Mouse (Mus musculus) ES-Bruce4 (cell line): ENCODE measurements around the gene Tulp2. TPM values are rescaled to one million over a fixed set of nuclear protein-coding genes. Genes with fewer than 3 reads are reported as not detected.

Experiments used
- H3K27ac ChIP-seq: 2 replicates; pipeline ENCODE4 v1.5.1; 2012; ENCODE audit warnings: low read length, inconsistent platforms; ENCODE audit not compliant: insufficient read depth
- H3K27me3 ChIP-seq: 2 replicates; pipeline ENCODE4 v1.6.1; 2012; ENCODE audit warnings: mild to moderate bottlenecking, low read length, inconsistent platforms; ENCODE audit not compliant: control insufficient read depth, poor library complexity, insufficient read depth, severe bottlenecking
- H3K36me3 ChIP-seq: 2 replicates; pipeline ENCODE4 v1.6.1; 2012; ENCODE audit warnings: inconsistent platforms, mild to moderate bottlenecking, low read length, moderate library complexity; ENCODE audit not compliant: control insufficient read depth, poor library complexity, insufficient read depth, severe bottlenecking
- H3K4me1 ChIP-seq: one replicate; pipeline ENCODE4 v1.8.1; 2011; ENCODE audit warnings: low read length; ENCODE audit not compliant: control insufficient read depth, insufficient read depth
- H3K4me3 ChIP-seq: 2 replicates; pipeline ENCODE4 v1.5.1; 2011; ENCODE audit warnings: low read depth, mild to moderate bottlenecking, low read length
- H3K9ac ChIP-seq: 2 replicates; pipeline ENCODE4 v1.6.1; 2012; ENCODE audit warnings: low read depth, mild to moderate bottlenecking, inconsistent platforms; ENCODE audit not compliant: poor library complexity, severe bottlenecking
- H3K9me3 ChIP-seq: replicated peaks from 2 replicates; pipeline ENCODE4 v1.6.1; 2012; ENCODE audit warnings: mild to moderate bottlenecking, low read length, inconsistent platforms; ENCODE audit not compliant: control insufficient read depth, poor library complexity, insufficient read depth, severe bottlenecking
- CTCF ChIP-seq: IDR thresholded peaks from one replicate; pipeline ENCODE4 v1.8.1; 2011; ENCODE audit warnings: low read depth, low read length
- EP300 ChIP-seq: IDR thresholded peaks from 2 replicates; pipeline ENCODE4 v1.6.1; 2011; ENCODE audit warnings: low read depth, low read length; ENCODE audit not compliant: insufficient read depth
- POLR2A ChIP-seq: IDR thresholded peaks from one replicate; pipeline ENCODE4 v1.8.1; 2011; ENCODE audit warnings: low read length; ENCODE audit not compliant: insufficient read depth
- polyA plus RNA-seq: library from polyadenylated mRNA; stranded (reverse); fragments of >200 nt; gene quantifications from 2 replicates; pipeline ENCODE4 v1.2.4, GENCODE M21; 2011; ENCODE audit warnings: low read depth; ENCODE audit not compliant: missing spikeins, insufficient read depth, insufficient read length

Gene Tulp2
- polyA plus RNA-seq, 1 experiment: 1.3 TPM

DNA sequence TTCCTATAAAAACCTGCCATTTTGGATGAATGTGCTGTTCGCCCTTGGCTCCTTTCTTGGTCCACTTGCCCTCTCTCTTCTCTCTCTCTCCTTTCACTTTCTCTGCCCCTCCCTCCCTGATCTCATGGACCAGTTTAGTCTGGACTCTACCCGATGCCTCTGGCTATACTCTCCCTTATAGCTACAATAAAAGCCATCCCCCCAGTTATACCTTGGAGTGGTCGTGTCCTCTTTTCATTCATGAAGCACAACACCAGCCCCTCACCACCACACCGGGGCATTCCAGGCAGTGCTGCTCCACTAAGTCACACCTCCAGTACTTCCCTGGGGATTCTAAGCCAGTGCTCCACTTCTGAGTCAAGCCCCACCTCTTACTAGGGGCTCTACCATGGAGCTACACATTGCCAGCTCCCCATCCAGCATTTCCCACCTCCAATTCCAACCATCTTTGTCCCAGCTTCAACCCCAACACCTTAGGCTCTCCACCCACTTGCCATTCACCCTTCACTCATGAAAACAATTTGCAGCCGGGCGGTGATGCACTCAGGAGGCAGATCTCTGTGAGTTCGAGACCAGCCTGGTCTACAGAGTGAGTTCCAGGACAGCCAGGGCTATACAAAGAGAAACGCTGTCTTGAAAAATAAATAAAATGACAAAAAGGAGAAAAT lies 85.6 kb downstream of the Tulp2 start:
- Histone ChIP-seq H3K9ac (peak overlapping the region; percentile 31), H3K4me1 (peaks cover 2% of the 10 kb centered on the region), H3K4me3 (peak overlapping the region; percentile 31), H3K9me3 (no peaks in the 10 kb centered on the region), H3K27ac (peak overlapping the region; percentile 89), H3K27me3 (no peaks in the 10 kb centered on the region), H3K36me3 (no peaks in the 10 kb centered on the region)
- TF ChIP-seq POLR2A: no peak
- no peak for TF ChIP-seq CTCF
- TF ChIP-seq EP300: no peak

DNA sequence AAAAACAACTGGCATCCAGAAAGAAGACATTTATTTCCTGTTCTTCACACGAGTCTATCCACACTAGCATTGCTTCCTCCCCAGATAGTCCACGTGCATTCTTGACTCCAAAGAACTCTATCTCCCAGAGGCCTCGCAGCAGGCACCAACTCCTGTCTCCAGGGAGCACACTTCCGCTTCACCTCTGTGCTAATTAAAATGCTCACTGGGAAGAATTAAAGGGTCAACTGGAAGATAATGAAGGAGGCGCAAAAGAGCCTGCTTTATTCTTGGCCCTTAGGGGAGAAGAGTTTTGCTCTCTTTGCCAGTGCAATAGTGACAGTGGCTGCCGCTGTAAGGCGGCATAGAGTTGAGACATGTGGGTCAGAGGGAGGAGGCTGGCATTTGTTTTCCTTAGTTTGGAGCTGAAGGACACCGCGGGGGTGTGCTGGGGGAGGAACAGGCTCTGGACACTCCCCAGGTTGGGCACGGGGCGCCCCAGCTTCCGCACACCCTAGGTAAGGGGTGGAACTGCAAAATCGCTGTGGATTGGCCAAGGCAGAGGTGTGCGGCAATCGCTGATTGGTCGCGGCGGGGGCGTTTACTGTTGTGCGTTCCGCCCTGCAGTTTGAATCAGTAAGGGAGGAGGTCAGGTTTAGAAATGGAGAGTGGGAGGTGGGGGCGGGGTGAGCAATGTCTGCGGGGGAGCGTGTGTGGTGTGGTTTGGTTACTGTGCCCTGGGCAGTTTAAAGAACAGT lies 86.3 kb downstream of the Tulp2 start:
- Histone ChIP-seq H3K4me3 (peak overlapping the region; percentile 19), H3K36me3 (no peaks in the 10 kb centered on the region), H3K27me3 (no peaks in the 10 kb centered on the region), H3K9me3 (no peaks in the 10 kb centered on the region), H3K27ac (peak overlapping the region; percentile 90), H3K9ac (0 out of 2 replicates have a peak overlapping the region, but pooled peaks have one; percentile 31), H3K4me1 (peaks cover 2% of the 10 kb centered on the region)
- TF ChIP-seq EP300: peak; percentile 90
- no peak for TF ChIP-seq CTCF
- TF ChIP-seq POLR2A: no peak

DNA sequence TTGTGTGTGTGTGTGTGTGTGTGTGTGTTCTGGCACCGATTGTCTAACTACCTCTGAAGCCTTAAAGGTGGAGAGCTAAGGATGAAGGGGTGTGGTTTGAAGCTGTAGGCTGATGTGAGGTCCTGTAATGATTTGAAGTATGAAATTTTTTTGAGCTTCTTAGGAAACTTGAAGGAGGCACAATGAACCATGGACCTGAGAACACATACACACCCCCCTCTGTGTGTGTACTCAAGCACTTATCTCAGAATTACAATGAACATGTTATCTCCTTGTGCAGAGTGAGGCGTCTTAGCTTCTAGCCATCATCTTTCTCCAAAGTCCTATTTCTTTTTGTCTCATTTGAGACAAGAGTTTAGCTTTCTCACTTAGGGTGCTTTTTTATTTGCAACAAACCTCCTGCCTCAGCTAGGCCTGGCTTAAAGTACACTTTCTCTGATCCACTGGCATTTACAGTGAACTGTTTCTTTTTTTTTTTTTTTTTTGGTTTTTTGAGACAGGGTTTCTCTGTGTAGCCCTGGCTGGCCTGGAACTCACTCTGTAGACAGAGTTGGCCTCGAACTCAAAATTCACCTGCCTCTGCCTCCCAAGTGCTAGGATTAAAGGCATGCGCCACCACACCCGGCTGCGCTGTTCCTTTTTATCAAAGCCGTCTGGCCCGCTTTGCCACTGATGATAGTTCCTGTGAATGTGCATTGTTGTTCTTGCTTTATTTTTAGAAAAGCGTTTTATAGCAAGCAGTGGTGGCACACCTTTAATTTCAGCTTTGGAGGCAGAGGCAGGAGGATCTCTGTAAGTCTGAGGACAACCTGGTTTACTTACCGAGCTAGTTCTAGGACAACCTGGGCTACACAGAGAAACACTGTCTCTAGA lies 87.2 kb downstream of the Tulp2 start:
- TF ChIP-seq CTCF: no peak
- TF ChIP-seq POLR2A: no peak
- TF ChIP-seq EP300: no peak
- H3K36me3 ChIP-seq: no peaks in the 10 kb centered on the region
- no peaks in the 10 kb centered on the region for H3K27me3 ChIP-seq
- H3K9me3 ChIP-seq: no peaks in the 10 kb centered on the region
- H3K4me1 ChIP-seq: peaks cover 4% of the 10 kb centered on the region
- peak overlapping the region; percentile 90 for H3K27ac ChIP-seq
- H3K9ac ChIP-seq: peak overlapping the region; percentile 77; the same call in 1 of the 2 replicates
- H3K4me3 ChIP-seq: peak overlapping the region; percentile 19; the same call in 1 of the 2 replicates

DNA sequence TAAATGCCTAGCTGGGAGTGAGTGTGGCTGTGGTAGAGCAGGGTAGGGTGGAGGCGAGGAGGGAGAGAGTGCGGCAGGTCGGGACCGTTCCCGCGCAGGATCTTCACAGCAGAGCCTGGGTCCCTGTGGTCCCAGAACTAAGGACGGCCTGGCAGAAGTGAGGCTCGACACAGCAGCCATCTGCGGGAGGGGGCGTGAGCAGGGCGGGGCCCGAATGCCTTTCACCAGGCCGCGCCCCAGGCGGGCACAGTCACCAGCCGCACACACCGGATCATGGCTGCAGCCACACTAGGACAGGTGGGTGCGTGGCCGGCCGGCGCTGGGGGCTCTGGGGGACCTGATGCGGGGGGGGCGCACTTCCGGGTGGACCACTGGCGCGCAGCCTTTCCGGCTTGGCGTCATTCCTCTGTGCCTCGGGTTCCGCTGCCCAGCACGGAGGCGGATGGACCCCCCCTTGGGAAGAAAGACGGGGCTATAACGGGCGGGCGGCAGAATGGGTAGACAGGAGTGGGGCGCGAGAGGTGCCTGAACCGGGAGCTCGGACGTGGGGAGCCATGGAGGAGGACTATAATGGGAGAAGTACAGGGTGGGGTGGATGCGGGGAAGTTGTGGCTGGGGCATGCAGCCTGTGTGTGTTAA lies 88.5 kb downstream of the Tulp2 start, which contains the start of gene Bcat2:
Gene Bcat2 (plus strand): TSS at position 51 of the 639 bp plus-strand sequence.
- TF ChIP-seq POLR2A: peak; percentile 37
- peak; percentile 72; the same call in 1 of the 2 replicates for TF ChIP-seq EP300
- no peak for TF ChIP-seq CTCF
- no peaks in the 10 kb centered on the region for H3K36me3 ChIP-seq
- no peaks in the 10 kb centered on the region for H3K27me3 ChIP-seq
- H3K27ac ChIP-seq: peak within 1 kb of the TSS; percentile 90
- H3K9me3 ChIP-seq: no peaks in the 10 kb centered on the region
- H3K4me3 ChIP-seq: peak within 1 kb of the TSS; percentile 71
- peak within 1 kb of the TSS; percentile 77 for H3K9ac ChIP-seq
- peaks cover 9% of the 10 kb centered on the region for H3K4me1 ChIP-seq

DNA sequence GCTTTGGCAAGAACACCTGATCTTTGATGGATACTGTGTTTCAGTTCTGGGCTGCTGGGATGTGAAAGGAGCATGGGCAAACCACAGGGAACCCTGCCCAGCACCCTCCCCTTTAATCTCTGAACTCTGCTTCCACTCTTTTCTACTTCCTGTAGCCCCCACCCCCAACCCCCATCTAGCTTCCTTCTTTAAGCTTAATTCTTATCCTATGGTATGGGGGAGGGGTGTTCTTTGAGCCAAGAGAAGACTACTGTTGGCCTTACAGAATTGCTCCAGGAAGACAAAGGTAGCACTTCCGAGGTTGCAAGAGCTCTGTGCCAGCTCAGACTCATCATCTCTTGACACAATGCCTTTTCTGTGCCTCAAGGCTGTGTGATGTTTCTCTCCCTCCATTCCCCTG lies 90.3 kb downstream of the Tulp2 start:
- Histone ChIP-seq H3K27ac (peak overlapping the region; percentile 90), H3K36me3 (peaks cover 13% of the 10 kb centered on the region), H3K9ac (peak overlapping the region; percentile 77), H3K4me1 (peaks cover 13% of the 10 kb centered on the region), H3K4me3 (peak overlapping the region; percentile 29; the same call in 1 of the 2 replicates), H3K9me3 (no peaks in the 10 kb centered on the region), H3K27me3 (no peaks in the 10 kb centered on the region)
- TF ChIP-seq CTCF (no peak), EP300 (no peak), POLR2A (no peak)

Other genes with a start within 250 kb of the Tulp2 start
- 2.2 and 3.4 TPM in 2 replicates for gene Cd37, start 242.8 kb upstream of the Tulp2 start, polyA plus RNA-seq
- gene Slc6a16, start 240.8 kb upstream of the Tulp2 start, polyA plus RNA-seq: 0.55 and 0.63 TPM in 2 replicates
- not detected in 2 replicates for gene Slc6a21, start 204.4 kb upstream of the Tulp2 start, polyA plus RNA-seq
- gene Trpm4, start 148.1 kb upstream of the Tulp2 start, polyA plus RNA-seq: 18.9 and 19.8 TPM in 2 replicates
- 5.2 and 6.9 TPM in 2 replicates for gene Hrc, start 146.6 kb upstream of the Tulp2 start, polyA plus RNA-seq
- gene Ppfia3, start 114.9 kb upstream of the Tulp2 start, polyA plus RNA-seq: 7.2 and 9.3 TPM in 2 replicates
- 0.88 TPM in 1 of 2 replicates, not detected in the other for gene Lin7b, start 111.3 kb upstream of the Tulp2 start, polyA plus RNA-seq
- gene Snrnp70, start 86.1 kb upstream of the Tulp2 start, polyA plus RNA-seq: 686 and 799 TPM in 2 replicates
- 0.41 TPM in 1 of 2 replicates, not detected in the other for gene Kcna7, start 76.2 kb upstream of the Tulp2 start, polyA plus RNA-seq
- gene Ntf5, start 68.2 kb upstream of the Tulp2 start, polyA plus RNA-seq: 5.0 and 5.2 TPM in 2 replicates
- gene Lhb, start 61.1 kb upstream of the Tulp2 start, polyA plus RNA-seq: not detected in 2 replicates
- gene Gys1, start 47.0 kb upstream of the Tulp2 start, polyA plus RNA-seq: 24.4 and 26.7 TPM in 2 replicates
- 263 and 267 TPM in 2 replicates for gene Ruvbl2, start 43.8 kb upstream of the Tulp2 start, polyA plus RNA-seq
- gene Ftl1, start 22.0 kb upstream of the Tulp2 start, polyA plus RNA-seq: 5,956 and 6,533 TPM in 2 replicates
- 250 and 287 TPM in 2 replicates for gene Bax, start 15.0 kb upstream of the Tulp2 start, polyA plus RNA-seq
- gene Gm45808, start 4.9 kb downstream of the Tulp2 start, polyA plus RNA-seq: not detected in 2 replicates
- 15.3 and 15.5 TPM in 2 replicates for gene Dhdh, start 6.9 kb downstream of the Tulp2 start, polyA plus RNA-seq
- 105 and 119 TPM in 2 replicates for gene Nucb1, start 28.5 kb downstream of the Tulp2 start, polyA plus RNA-seq
- gene Ppp1r15a, start 44.4 kb downstream of the Tulp2 start, polyA plus RNA-seq: 15.5 and 18.6 TPM in 2 replicates
- gene Plekha4, start 44.5 kb downstream of the Tulp2 start, polyA plus RNA-seq: 14.3 and 18.6 TPM in 2 replicates
- gene Hsd17b14, start 73.0 kb downstream of the Tulp2 start, polyA plus RNA-seq: 55.0 and 62.2 TPM in 2 replicates
- 104 and 144 TPM in 2 replicates for gene Bcat2, start 88.3 kb downstream of the Tulp2 start, polyA plus RNA-seq
- 0.94 and 1.7 TPM in 2 replicates for gene Fgf21, start 133.6 kb downstream of the Tulp2 start, polyA plus RNA-seq
- gene Fut1, start 135.4 kb downstream of the Tulp2 start, polyA plus RNA-seq: 3.0 and 3.9 TPM in 2 replicates
- gene Izumo1, start 139.9 kb downstream of the Tulp2 start, polyA plus RNA-seq: 4.6 and 5.8 TPM in 2 replicates
- 2.5 and 3.0 TPM in 2 replicates for gene Rasip1, start 145.6 kb downstream of the Tulp2 start, polyA plus RNA-seq
- 2.2 and 4.1 TPM in 2 replicates for gene Mamstr, start 158.1 kb downstream of the Tulp2 start, polyA plus RNA-seq
- 0.87 TPM in 1 of 2 replicates, not detected in the other for gene Fut2, start 184.5 kb downstream of the Tulp2 start, polyA plus RNA-seq
- gene Ntn5, start 202.1 kb downstream of the Tulp2 start, polyA plus RNA-seq: 0.51 TPM in 1 of 2 replicates, not detected in the other
- gene Sec1, start 212.5 kb downstream of the Tulp2 start, polyA plus RNA-seq: 1.1 and 1.4 TPM in 2 replicates
- gene Car11, start 218.0 kb downstream of the Tulp2 start, polyA plus RNA-seq: 6.0 and 9.7 TPM in 2 replicates
- gene Dbp, start 223.2 kb downstream of the Tulp2 start, polyA plus RNA-seq: 6.7 and 6.9 TPM in 2 replicates
- 1,593 and 1,677 TPM in 2 replicates for gene Rpl18, start 233.6 kb downstream of the Tulp2 start, polyA plus RNA-seq
- gene Sphk2, start 236.1 kb downstream of the Tulp2 start, polyA plus RNA-seq: 10.4 and 11.1 TPM in 2 replicates
- 0.85 and 1.4 TPM in 2 replicates for gene Fam83e, start 239.3 kb downstream of the Tulp2 start, polyA plus RNA-seq
- not detected in 2 replicates for gene Spaca4, start 243.9 kb downstream of the Tulp2 start, polyA plus RNA-seq